Mouse (Mus musculus) regulatory T cell (primary cell): ENCODE measurements around the gene Arhgef28.

Source experiments
- in situ Hi-C: fragments of 300-600 bp; cut with MboI, MseI; formaldehyde crosslinking; loops from one replicate; pipeline ENCODE4 v1.15.1; 2025; ENCODE audit warnings: high pct_unique_total_duplicates

Gene Arhgef28

GRCm38 (mm10) chr13:97919590-97919989 lies 286.6 kb downstream of the Arhgef28 start:
- in situ Hi-C loops, result no loop called here

- in situ Hi-C loops, result no loop called here
Observed at GRCm38 (mm10) chr13:97918117-97918900, 287.9 kb downstream of the Arhgef28 start.

- in situ Hi-C loops, result no loop called here
Observed at GRCm38 (mm10) chr13:97911013-97911412, 295.2 kb downstream of the Arhgef28 start.

- in situ Hi-C loops, result no loop called here
Observed at GRCm38 (mm10) chr13:97902821-97903220, 303.4 kb downstream of the Arhgef28 start.

- in situ Hi-C loops, result no loop called here
Observed at GRCm38 (mm10) chr13:97900380-97900758, 305.9 kb downstream of the Arhgef28 start.

GRCm38 (mm10) chr13:97899604-97900379 lies 306.4 kb downstream of the Arhgef28 start:
- in situ Hi-C loops, result no loop called here

GRCm38 (mm10) chr13:97898590-97898989 lies 307.6 kb downstream of the Arhgef28 start:
- in situ Hi-C loops, result no loop called here

GRCm38 (mm10) chr13:97893031-97893825 lies 313.0 kb downstream of the Arhgef28 start:
- in situ Hi-C loops, result no loop called here

- in situ Hi-C loops, result no loop called here
Observed at GRCm38 (mm10) chr13:97892089-97892884, 314.0 kb downstream of the Arhgef28 start.

GRCm38 (mm10) chr13:97888046-97888445 lies 318.2 kb downstream of the Arhgef28 start:
- in situ Hi-C loops, result no loop called here

GRCm38 (mm10) chr13:97887558-97887957 lies 318.7 kb downstream of the Arhgef28 start:
- in situ Hi-C loops, result no loop called here

GRCm38 (mm10) chr13:97883629-97884028 lies 322.6 kb downstream of the Arhgef28 start:
- in situ Hi-C loops, result no loop called here

GRCm38 (mm10) chr13:97876450-97876849 lies 329.8 kb downstream of the Arhgef28 start:
- in situ Hi-C loops, result no loop called here

- in situ Hi-C loops, result no loop called here
Observed at GRCm38 (mm10) chr13:97876031-97876430, 330.2 kb downstream of the Arhgef28 start.

- in situ Hi-C loops, result no loop called here
Observed at GRCm38 (mm10) chr13:97869428-97869827, 336.8 kb downstream of the Arhgef28 start.

- in situ Hi-C loops, result no loop called here
Observed at GRCm38 (mm10) chr13:97867322-97867962, 338.8 kb downstream of the Arhgef28 start.

- in situ Hi-C loops, result no loop called here
Observed at GRCm38 (mm10) chr13:97859071-97859470, 347.2 kb downstream of the Arhgef28 start.

- in situ Hi-C loops, result no loop called here
Observed at GRCm38 (mm10) chr13:97857860-97858259, 348.4 kb downstream of the Arhgef28 start.

- in situ Hi-C loops, result no loop called here
Observed at GRCm38 (mm10) chr13:97853356-97853968, 352.8 kb downstream of the Arhgef28 start.
